Mouse (Mus musculus): ENCODE data around the gene Vsig2. TPM values are rescaled to one million over a fixed set of nuclear protein-coding genes. Genes with fewer than 3 reads are reported as not detected.

Gene Vsig2
- polyA plus RNA-seq, 1 experiment = not detected

DNA sequence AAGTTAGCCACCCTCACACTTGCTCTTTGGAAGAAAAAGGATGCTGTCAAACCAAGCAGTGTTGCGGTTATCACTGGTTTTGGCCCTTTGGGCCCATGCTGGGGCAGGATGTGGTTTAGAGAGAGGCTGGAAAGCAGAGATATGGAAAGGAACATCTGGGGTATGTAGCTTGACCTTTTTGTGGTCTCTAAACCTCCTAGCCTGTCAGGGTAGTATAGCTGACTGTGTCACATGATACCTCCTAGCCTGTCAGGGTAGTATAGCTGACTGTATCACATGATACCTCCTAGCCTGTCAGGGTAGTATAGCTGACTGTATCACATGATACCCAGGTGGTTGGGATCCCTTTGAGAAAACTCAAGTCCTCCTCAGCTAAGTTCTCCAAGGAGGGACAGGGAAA, 15.2 kb downstream of the Vsig2 start:
- peaks cover 40% of the 10 kb centered on the region for H3K4me1 ChIP-seq (ENCODE audit: control insufficient read depth)
- H3K4me3 ChIP-seq (replicated peaks) = no peak overlapping the region
- TF ChIP-seq GATA1 (IDR thresholded peaks at IDR 0.05; ENCODE audit: low read length) (no peak), TAL1 (IDR thresholded peaks at IDR 0.05; ENCODE audit: low read length) (no peak)
- peaks cover 32% of the 10 kb centered on the region for H3K27me3 ChIP-seq (ENCODE audit: control insufficient read depth)
- H3K36me3 ChIP-seq (ENCODE audit: control insufficient read depth) = no peaks in the 10 kb centered on the region
- no peaks in the 10 kb centered on the region for H3K9me3 ChIP-seq (ENCODE audit: control insufficient read depth, low read length)

DNA sequence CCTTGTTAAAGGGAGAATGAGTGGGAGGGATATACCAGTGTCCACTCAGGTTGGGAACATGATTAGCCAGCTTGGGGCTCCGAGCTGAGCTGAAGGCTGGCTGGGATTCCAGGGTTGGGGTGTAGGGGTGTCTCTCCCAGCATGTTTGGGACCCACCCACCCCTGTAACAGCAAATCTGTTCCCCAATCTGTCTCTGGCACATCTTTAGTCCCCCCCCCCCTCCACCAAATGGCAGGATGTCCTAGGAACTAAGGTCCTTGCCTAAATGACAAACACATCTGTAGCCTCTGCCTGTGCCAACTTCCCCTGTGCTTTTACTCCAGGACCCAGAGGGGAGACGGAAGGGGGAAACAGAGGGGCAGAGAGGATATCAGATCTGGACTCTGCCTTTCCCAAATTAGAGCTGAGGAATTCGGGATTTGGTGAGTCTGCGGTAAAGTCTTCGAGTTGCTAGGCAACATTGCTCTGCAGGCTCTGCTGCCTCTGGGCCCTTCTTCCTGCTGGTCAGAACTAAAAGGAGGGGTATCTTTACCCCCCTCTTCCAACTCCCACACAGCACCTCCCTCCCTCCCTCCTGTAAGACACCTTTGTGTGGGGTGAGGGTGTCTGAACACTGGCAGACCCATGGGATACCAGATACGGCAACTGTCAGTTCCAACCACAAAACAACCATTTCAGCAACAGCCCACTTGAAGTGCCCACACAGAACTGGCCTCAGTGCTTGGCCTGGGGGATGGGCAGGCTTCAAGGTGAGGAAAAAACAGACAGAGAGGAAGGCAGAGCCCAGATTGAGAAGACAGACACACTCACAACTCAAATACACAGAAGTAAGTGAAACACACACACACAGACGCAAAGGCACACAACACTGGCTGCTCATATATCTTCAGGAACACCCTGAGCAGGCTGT, 16.0 kb downstream of the Vsig2 start, which contains the start of gene Siae:
TSS of gene Siae (plus strand) at position 861 of the 911 bp plus-strand sequence.
- Histone ChIP-seq H3K4me1 (ENCODE audit: control insufficient read depth) (peaks cover 40% of the 10 kb centered on the region), H3K4me3 (replicated peaks) (no peak within 1 kb of the TSS)
- TF ChIP-seq TAL1 (IDR thresholded peaks at IDR 0.05; ENCODE audit: low read length) (no peak), GATA1 (IDR thresholded peaks at IDR 0.05; ENCODE audit: low read length) (no peak)

DNA sequence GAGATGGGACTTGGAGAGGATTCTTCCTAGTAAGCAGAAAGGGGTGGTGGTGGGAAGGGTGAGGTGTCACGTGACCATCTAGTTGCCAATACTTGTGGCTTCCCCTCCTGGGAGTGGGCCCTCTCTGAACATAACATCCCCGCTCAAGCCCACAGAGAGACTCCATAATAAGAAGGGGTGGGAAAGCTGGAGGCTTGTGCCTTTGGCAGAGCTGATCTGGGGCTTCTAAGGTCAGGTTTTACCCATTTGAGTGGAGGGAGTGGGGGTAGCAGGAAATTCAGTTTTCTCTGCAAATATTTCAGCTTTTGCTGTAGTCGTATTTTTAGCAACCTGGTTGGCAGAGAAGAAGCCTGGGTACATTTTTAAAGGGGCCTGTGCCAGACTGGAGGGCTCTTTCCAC, 17.3 kb downstream of the Vsig2 start:
- Histone ChIP-seq H3K9me3 (ENCODE audit: control insufficient read depth, low read length) (no peaks in the 10 kb centered on the region), H3K36me3 (ENCODE audit: control insufficient read depth) (no peaks in the 10 kb centered on the region), H3K27me3 (ENCODE audit: control insufficient read depth) (peaks cover 19% of the 10 kb centered on the region), H3K4me1 (ENCODE audit: control insufficient read depth) (peaks cover 38% of the 10 kb centered on the region), H3K4me3 (replicated peaks) (no peak overlapping the region)
- TF ChIP-seq TAL1 (IDR thresholded peaks at IDR 0.05; ENCODE audit: low read length) = no peak
- no peak for TF ChIP-seq GATA1 (IDR thresholded peaks at IDR 0.05; ENCODE audit: low read length)

More for the DNA sequence above, 16.0 kb downstream of the Vsig2 start, which contains the start of gene Siae:
- Histone ChIP-seq H3K9me3 (ENCODE audit: control insufficient read depth, low read length) (no peaks in the 10 kb centered on the region), H3K27me3 (ENCODE audit: control insufficient read depth) (peaks cover 31% of the 10 kb centered on the region), H3K36me3 (ENCODE audit: control insufficient read depth) (no peaks in the 10 kb centered on the region)

DNA sequence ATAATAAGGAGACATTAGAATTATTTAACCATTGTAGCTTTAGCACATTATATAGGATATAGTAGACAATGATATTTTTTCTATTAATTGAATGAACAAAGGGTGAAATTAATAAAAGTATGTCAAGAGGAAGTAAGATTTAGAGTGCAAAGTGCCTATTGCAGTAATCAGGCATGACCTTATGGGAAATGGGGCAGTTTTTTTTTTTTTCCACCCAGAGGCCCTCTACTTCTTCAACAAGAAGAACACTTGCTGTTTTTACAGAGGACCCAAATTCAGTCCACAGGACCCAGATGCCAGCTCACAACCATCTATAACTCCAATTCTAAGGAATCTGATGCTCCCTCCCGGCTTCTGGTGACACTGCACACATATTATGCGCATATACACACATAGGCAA, 21.6 kb downstream of the Vsig2 start:
- TF ChIP-seq GATA1 (IDR thresholded peaks at IDR 0.05; ENCODE audit: low read length) (no peak), TAL1 (IDR thresholded peaks at IDR 0.05; ENCODE audit: low read length) (no peak)
- Histone ChIP-seq H3K9me3 (ENCODE audit: control insufficient read depth, low read length) (no peaks in the 10 kb centered on the region), H3K4me3 (replicated peaks) (no peak overlapping the region), H3K36me3 (ENCODE audit: control insufficient read depth) (no peaks in the 10 kb centered on the region), H3K27me3 (ENCODE audit: control insufficient read depth) (no peaks in the 10 kb centered on the region), H3K4me1 (ENCODE audit: control insufficient read depth) (peaks cover 21% of the 10 kb centered on the region)

DNA sequence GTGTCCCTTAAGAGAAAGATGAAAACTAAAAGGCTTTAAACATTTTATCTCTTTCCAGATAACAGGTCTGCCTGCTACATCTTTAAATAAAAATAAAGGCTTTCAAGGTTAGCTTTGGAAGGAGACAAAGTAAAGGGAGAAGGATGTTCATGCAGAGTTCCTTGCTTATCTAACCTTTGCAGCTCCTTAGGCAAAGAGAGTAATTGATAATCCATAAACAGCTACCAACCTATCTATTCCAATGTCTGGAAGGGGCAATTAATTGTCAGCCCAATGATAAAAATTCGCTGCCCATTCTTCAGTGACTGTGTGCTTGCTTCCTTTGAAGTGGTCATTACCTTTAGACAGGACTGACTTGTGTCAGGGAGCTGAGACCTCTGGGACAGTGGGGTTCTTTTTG, 24.8 kb downstream of the Vsig2 start:
- Histone ChIP-seq H3K27me3 (ENCODE audit: control insufficient read depth) (no peaks in the 10 kb centered on the region), H3K4me1 (ENCODE audit: control insufficient read depth) (peaks cover 50% of the 10 kb centered on the region), H3K36me3 (ENCODE audit: control insufficient read depth) (no peaks in the 10 kb centered on the region), H3K9me3 (ENCODE audit: control insufficient read depth, low read length) (no peaks in the 10 kb centered on the region), H3K4me3 (replicated peaks) (no peak overlapping the region)
- no peak for TF ChIP-seq GATA1 (IDR thresholded peaks at IDR 0.05; ENCODE audit: low read length)

DNA sequence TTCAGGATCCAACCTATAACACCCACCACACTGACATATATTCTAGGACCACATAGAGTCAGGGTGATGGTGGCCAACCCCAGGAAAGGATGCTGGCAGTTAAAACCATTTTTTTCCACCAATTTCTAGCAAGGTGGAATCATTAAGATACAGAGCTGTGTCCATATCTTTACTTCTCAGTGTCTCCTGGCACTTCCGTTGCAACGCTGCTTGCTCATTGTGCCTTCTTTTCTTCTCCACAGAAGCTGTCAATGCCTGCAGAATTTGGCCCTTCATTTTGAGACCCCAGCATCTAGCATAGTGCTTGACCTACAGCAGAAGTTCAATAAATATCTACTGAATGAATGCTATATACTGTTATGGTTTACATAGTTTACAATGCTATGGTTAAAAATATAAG, 28.0 kb downstream of the Vsig2 start:
- TF ChIP-seq TAL1 (IDR thresholded peaks at IDR 0.05; ENCODE audit: low read length) (no peak), GATA1 (IDR thresholded peaks at IDR 0.05; ENCODE audit: low read length) (no peak)
- Histone ChIP-seq H3K9me3 (ENCODE audit: control insufficient read depth, low read length) (no peaks in the 10 kb centered on the region), H3K4me3 (replicated peaks) (no peak overlapping the region), H3K4me1 (ENCODE audit: control insufficient read depth) (peaks cover 70% of the 10 kb centered on the region), H3K27me3 (ENCODE audit: control insufficient read depth) (no peaks in the 10 kb centered on the region), H3K36me3 (ENCODE audit: control insufficient read depth) (no peaks in the 10 kb centered on the region)

DNA sequence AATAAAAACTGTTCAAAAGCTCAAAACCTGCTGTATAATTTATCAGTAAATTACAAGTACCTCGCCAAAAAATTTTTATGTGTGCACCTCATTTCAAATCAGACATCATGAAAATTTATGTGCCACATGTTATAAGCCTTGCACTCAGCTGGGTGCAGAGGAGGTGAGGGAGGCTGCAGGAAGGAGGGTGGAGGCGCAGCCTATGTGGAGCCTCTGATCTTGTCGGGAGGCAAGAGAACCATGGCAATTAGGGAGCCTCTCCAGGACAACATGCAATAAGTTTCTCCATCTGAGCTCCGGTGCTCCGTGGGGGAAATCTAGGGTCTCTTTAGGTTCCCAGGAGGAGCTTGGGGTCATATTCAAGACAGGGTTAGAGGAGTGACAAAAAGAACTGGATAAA, 28.4 kb downstream of the Vsig2 start:
- Histone ChIP-seq H3K36me3 (ENCODE audit: control insufficient read depth) (no peaks in the 10 kb centered on the region), H3K4me1 (ENCODE audit: control insufficient read depth) (peaks cover 74% of the 10 kb centered on the region), H3K9me3 (ENCODE audit: control insufficient read depth, low read length) (no peaks in the 10 kb centered on the region), H3K27me3 (ENCODE audit: control insufficient read depth) (no peaks in the 10 kb centered on the region), H3K4me3 (replicated peaks) (no peak overlapping the region)
- TF ChIP-seq GATA1 (IDR thresholded peaks at IDR 0.05; ENCODE audit: low read length) (no peak), TAL1 (IDR thresholded peaks at IDR 0.05; ENCODE audit: low read length) (no peak)

DNA sequence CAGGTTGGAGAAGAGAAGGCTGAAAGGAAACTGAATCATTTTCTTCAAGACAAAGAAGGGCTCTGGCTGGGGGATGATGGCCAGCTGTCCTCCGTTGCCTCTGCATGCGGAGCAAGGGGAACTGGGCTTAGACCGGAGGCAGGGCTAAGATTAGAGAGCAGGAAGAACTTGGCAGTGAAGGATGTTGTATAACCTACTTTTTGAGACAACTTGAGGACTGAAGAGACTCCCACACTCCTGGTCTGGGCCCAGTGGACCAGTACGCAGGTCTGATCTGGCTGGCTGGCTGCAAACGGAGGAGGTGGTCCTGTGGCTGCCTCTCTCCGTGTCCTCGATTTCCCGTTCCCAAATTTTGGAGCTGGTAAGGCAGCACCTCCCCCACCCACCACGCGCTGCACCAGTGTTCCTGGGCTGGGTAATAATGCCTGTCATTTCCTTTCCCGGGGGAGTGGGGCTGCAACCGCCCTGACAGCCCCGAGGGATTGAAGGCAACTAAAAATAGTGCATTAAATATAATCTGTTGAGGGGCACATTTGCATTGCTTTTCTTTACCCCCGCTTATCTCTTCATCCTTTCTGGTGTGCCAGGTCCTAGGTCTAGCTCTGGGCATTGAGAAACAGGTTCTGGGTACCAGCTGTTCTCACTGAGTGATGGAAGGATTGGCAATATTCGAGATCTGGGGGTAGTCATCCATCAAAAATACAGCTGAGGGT, 29.0 kb downstream of the Vsig2 start:
- H3K27me3 ChIP-seq (ENCODE audit: control insufficient read depth) = no peaks in the 10 kb centered on the region
- no peaks in the 10 kb centered on the region for H3K9me3 ChIP-seq (ENCODE audit: control insufficient read depth, low read length)
- TF ChIP-seq TAL1 (IDR thresholded peaks at IDR 0.05; ENCODE audit: low read length) (no peak), GATA1 (IDR thresholded peaks at IDR 0.05; ENCODE audit: low read length) (no peak)
- H3K36me3 ChIP-seq (ENCODE audit: control insufficient read depth) = no peaks in the 10 kb centered on the region
- peak overlapping the region; percentile 29 for H3K4me3 ChIP-seq (replicated peaks)
- peaks cover 75% of the 10 kb centered on the region for H3K4me1 ChIP-seq (ENCODE audit: control insufficient read depth)

DNA sequence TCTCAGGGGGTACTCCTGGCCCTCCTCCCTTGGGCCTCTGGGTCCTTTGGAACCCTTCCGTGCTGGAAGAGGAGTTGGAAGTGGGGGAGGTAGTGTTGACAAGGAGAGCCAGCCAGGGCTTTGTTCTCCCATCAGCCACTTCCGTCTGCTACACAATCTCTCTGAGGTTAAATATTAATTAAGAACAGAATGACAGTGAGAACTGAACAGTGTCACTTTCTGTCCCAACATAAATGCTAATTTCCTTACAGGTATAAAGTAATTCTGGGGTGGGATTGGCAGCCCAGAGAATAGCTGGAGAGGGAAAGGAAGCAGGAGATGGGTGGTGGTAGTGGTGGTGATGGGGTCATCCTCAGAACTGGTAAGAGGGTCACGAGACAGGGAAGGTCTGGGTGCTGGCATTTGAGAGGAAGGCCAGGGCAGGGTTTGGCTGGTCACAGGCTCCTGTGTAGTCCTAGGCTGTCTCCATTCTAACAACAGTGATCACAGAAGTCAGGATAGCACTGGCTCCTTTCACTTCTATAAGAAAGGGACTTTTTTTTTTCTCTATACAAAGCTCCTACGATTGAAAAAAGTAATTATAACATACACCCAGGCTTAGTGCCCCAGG, 29.7 kb downstream of the Vsig2 start:
- H3K4me3 ChIP-seq (replicated peaks) = no peak overlapping the region
- H3K27me3 ChIP-seq (ENCODE audit: control insufficient read depth) = no peaks in the 10 kb centered on the region
- no peaks in the 10 kb centered on the region for H3K36me3 ChIP-seq (ENCODE audit: control insufficient read depth)
- no peak for TF ChIP-seq TAL1 (IDR thresholded peaks at IDR 0.05; ENCODE audit: low read length)
- TF ChIP-seq GATA1 (IDR thresholded peaks at IDR 0.05; ENCODE audit: low read length) = no peak
- peaks cover 70% of the 10 kb centered on the region for H3K4me1 ChIP-seq (ENCODE audit: control insufficient read depth)
- no peaks in the 10 kb centered on the region for H3K9me3 ChIP-seq (ENCODE audit: control insufficient read depth, low read length)
